Mouse (Mus musculus) kidney, postnatal 0 days (tissue): Measurements from ENCODE around the gene Banf1. TPM values are rescaled to one million over a fixed set of nuclear protein-coding genes. Genes with fewer than 3 reads are reported as not detected.

Experiments used
- ATAC-seq: fragments of 200-750 bp; cut with Nextera tagmentation; replicated peaks from 2 replicates; pipeline ENCODE4 v1.8.0; 2017; ENCODE audit warnings: low read depth, moderate number of reproducible peaks, moderate TSS enrichment, moderate library complexity; ENCODE audit not compliant: low FRiP score
- DNase-seq: peaks from one replicate; pipeline ENCODE4 v3.0.0-alpha.2; 2016; ENCODE audit warnings: low spot score
- H3K27ac ChIP-seq: fragments of 300-500 bp; sonication (generic); 2 replicates; pipeline ENCODE4 v1.5.1; 2014; ENCODE audit warnings: mild to moderate bottlenecking
- H3K27me3 ChIP-seq: fragments of 300-500 bp; sonication (generic); 2 replicates; pipeline ENCODE4 v1.6.1; 2014; ENCODE audit warnings: low read length, mixed read lengths; ENCODE audit not compliant: insufficient read depth
- H3K36me3 ChIP-seq: fragments of 300-500 bp; sonication (generic); 2 replicates; pipeline ENCODE4 v1.6.1; 2014; ENCODE audit warnings: low read length, mixed read lengths; ENCODE audit not compliant: insufficient read depth
- H3K4me1 ChIP-seq: fragments of 300-500 bp; sonication (generic); replicated peaks from 2 replicates; pipeline ENCODE4 v1.6.1; 2014; ENCODE audit warnings: antibody characterized with exemption, low read length, mixed read lengths; ENCODE audit not compliant: insufficient read depth
- H3K4me2 ChIP-seq: fragments of 300-500 bp; sonication (generic); 2 replicates; pipeline ENCODE4 v1.6.1; 2014; ENCODE audit warnings: mild to moderate bottlenecking, low read length, moderate library complexity, mixed read lengths
- H3K4me3 ChIP-seq: fragments of 300-500 bp; sonication (generic); replicated peaks from 2 replicates; pipeline ENCODE4 v1.5.1; 2014; ENCODE audit warnings: low read depth, low read length
- H3K9ac ChIP-seq: fragments of 300-500 bp; sonication (generic); 2 replicates; pipeline ENCODE4 v1.6.1; 2014; ENCODE audit warnings: low read depth, low read length
- H3K9me3 ChIP-seq: fragments of 300-500 bp; sonication (generic); replicated peaks from 2 replicates; pipeline ENCODE4 v1.6.1; 2016; ENCODE audit warnings: low read length, inconsistent platforms, mixed read lengths
- CTCF ChIP-seq: IDR thresholded peaks from 2 replicates; pipeline ENCODE4 v1.5.1; 2016; ENCODE audit warnings: antibody characterized with exemption, low read depth, mild to moderate bottlenecking, moderate library complexity
- WGBS: fragments of 180-500 bp; shearing (Covaris S2); extraction: QIAGEN DNeasy Blood & Tissue Kit; methylation state at CpG from one replicate; pipeline ENCODE4 v1.1.7; 2014; 5-methylcytosine and 5-hydroxymethylcytosine counted together
- polyA plus RNA-seq: library from polyadenylated mRNA; unstranded; fragments of >200 nt; fragmentation: Nextera tagmentation; extraction: Ambion mirVana; gene quantifications from 2 replicates; pipeline ENCODE4 v1.2.1, GENCODE M21; 2015

The Banf1 gene
- polyA plus RNA-seq, 1 experiment from 2014 or later: 344 TPM

- ATAC-seq (no peak), DNase-seq (no peak)
- no peak overlapping the region for H3K4me2 ChIP-seq
- TF ChIP-seq CTCF: peak; percentile 55
- no peak overlapping the region for H3K9ac ChIP-seq
- H3K27me3 ChIP-seq: no peaks in the 10 kb centered on the region
- no peak overlapping the region for H3K27ac ChIP-seq
- H3K36me3 ChIP-seq: peaks cover 36% of the 10 kb centered on the region
- 78% methylated on average over 3 of the region's 3 CpGs for WGBS
- peaks cover 8% of the 10 kb centered on the region; the same call in 1 of the 2 replicates for H3K4me1 ChIP-seq
- no peaks in the 10 kb centered on the region for H3K9me3 ChIP-seq
- H3K4me3 ChIP-seq: no peak overlapping the region
These were observed 4.0 kb upstream of the Banf1 start for GRCm38 (mm10) chr19:5370932-5371331.

GRCm38 (mm10) chr19:5367455-5367854 lies 487 bp upstream of the Banf1 start:
- 10% methylated on average over 11 of the region's 11 CpGs for WGBS
- peak; percentile 47 for TF ChIP-seq CTCF
- peak overlapping the region; percentile 86 for H3K4me3 ChIP-seq
- no peaks in the 10 kb centered on the region for H3K27me3 ChIP-seq
- H3K9me3 ChIP-seq: no peaks in the 10 kb centered on the region
- ATAC-seq: no peak
- peak; percentile 23 for DNase-seq
- H3K36me3 ChIP-seq: peaks cover 37% of the 10 kb centered on the region
- peak overlapping the region; percentile 74 for H3K4me2 ChIP-seq
- H3K9ac ChIP-seq: peak overlapping the region; percentile 73
- peak overlapping the region; percentile 95; the same call in 1 of the 2 replicates for H3K27ac ChIP-seq
- H3K4me1 ChIP-seq: peaks cover 13% of the 10 kb centered on the region; the same call in 1 of the 2 replicates

GRCm38 (mm10) chr19:5366175-5367052 lies 554 bp downstream of the Banf1 start, which contains the start of gene Eif1ad:
Eif1ad (plus strand) TSS chr19:5366741.
- DNase-seq (peak; percentile 97), ATAC-seq (peak; percentile 92)
- no peaks in the 10 kb centered on the region for H3K9me3 ChIP-seq
- peaks cover 13% of the 10 kb centered on the region; the same call in 1 of the 2 replicates for H3K4me1 ChIP-seq
- peak within 1 kb of the TSS; percentile 86 for H3K4me3 ChIP-seq
- peak within 1 kb of the TSS; percentile 95 for H3K27ac ChIP-seq
- H3K4me2 ChIP-seq: peak within 1 kb of the TSS; percentile 74
- no peaks in the 10 kb centered on the region for H3K27me3 ChIP-seq
- WGBS: under 1% methylated on average over 80 of the region's 92 CpGs
- H3K9ac ChIP-seq: peak within 1 kb of the TSS; percentile 73
- H3K36me3 ChIP-seq: peaks cover 28% of the 10 kb centered on the region
- TF ChIP-seq CTCF: no peak; the same call in 1 of the 2 replicates

GRCm38 (mm10) chr19:5365751-5366150 lies 1.2 kb downstream of the Banf1 start:
- Histone ChIP-seq H3K4me3 (peak overlapping the region; percentile 86), H3K36me3 (peaks cover 26% of the 10 kb centered on the region), H3K4me2 (peak overlapping the region; percentile 74), H3K27me3 (no peaks in the 10 kb centered on the region), H3K9ac (peak overlapping the region; percentile 73; the same call in 1 of the 2 replicates), H3K4me1 (peaks cover 13% of the 10 kb centered on the region; the same call in 1 of the 2 replicates), H3K27ac (peak overlapping the region; percentile 95; the same call in 1 of the 2 replicates), H3K9me3 (no peaks in the 10 kb centered on the region)
- 22% methylated on average over 11 of the region's 11 CpGs for WGBS
- ATAC-seq: no peak
- no peak for DNase-seq
- no peak for TF ChIP-seq CTCF

DNA sequence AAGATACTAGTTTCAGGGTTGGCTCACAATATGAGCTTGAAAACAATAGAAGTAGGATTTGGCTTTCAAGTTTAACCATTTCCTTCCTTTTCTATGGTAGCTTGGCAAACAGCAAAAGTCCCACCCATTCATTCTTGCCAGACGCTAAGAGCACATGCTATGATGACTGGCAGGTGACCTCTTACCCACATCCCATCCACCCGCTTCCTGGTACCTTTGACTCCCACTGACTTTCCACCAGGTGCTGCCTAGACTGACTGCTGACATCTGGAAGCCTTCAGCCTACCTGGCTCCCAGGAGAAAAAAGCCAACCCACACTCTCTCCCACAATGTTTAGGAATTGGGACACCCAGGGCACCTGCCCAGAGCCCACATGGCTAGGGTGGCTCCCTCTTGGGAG lies 2.8 kb downstream of the Banf1 start:
- ATAC-seq (no peak), DNase-seq (no peak)
- Histone ChIP-seq H3K4me1 (peaks cover 13% of the 10 kb centered on the region; the same call in 1 of the 2 replicates), H3K4me3 (no peak overlapping the region), H3K27me3 (no peaks in the 10 kb centered on the region), H3K9me3 (no peaks in the 10 kb centered on the region), H3K27ac (no peak overlapping the region), H3K9ac (no peak overlapping the region), H3K4me2 (no peak overlapping the region), H3K36me3 (peaks cover 12% of the 10 kb centered on the region; the same call in 1 of the 2 replicates)
- 88% methylated on average over 2 of the region's 2 CpGs for whole genome bisulfite sequencing
- TF ChIP-seq CTCF: no peak

- Histone ChIP-seq H3K4me1 (0 out of 2 replicates have a peak, but pooled peaks cover 5% of the 10 kb centered on the region), H3K4me2 (no peak overlapping the region), H3K36me3 (0 out of 2 replicates have a peak, but pooled peaks cover 3% of the 10 kb centered on the region), H3K4me3 (no peak overlapping the region), H3K9ac (no peak overlapping the region), H3K27ac (no peak overlapping the region), H3K27me3 (no peaks in the 10 kb centered on the region), H3K9me3 (no peaks in the 10 kb centered on the region)
- 82% methylated on average over 2 of the region's 2 CpGs for whole genome bisulfite sequencing
- no peak for DNase-seq
- no peak for ATAC-seq
- no peak for TF ChIP-seq CTCF
These were observed 4.8 kb downstream of the Banf1 start for GRCm38 (mm10) chr19:5362186-5362585.
